Mouse (Mus musculus): Measurements from ENCODE around the gene Sh3bp5. TPM values are rescaled to one million over a fixed set of nuclear protein-coding genes. Genes with fewer than 3 reads are reported as not detected.

The Sh3bp5 gene
- polyA plus RNA-seq, 1 experiment from 2014 or later, result 29.7 TPM

DNA sequence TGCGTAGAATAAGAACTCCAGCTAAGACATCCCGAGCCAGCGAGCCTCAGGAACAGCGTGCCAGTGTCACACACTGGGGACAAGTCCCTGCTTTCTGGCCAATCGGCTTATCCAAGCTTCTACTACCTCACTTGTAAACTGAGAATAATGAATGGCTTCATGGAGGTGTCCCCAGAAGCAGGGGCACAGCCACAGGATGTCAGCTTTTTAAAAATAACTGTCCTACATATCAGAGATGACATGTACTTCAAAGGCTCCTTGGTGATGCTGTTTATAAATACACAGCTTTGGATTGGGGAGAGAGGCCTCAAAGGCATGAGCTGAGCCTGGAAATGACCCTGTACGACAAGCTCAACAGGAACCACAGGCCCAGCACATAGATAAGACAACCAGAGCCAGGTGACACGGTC lies 20.9 kb downstream of the Sh3bp5 start:
- ATAC-seq (no peak), DNase-seq (no peak)
- H3K9ac ChIP-seq (replicated peaks), result no peak overlapping the region
- peak overlapping the region; percentile 77 for H3K27ac ChIP-seq (ENCODE audit: low read depth)
- H3K4me1 ChIP-seq (ENCODE audit: insufficient read depth), result peaks cover 93% of the 10 kb centered on the region
- 61% methylated on average over 7 of the region's 7 CpGs for WGBS (ENCODE audit: insufficient replicate concordance)
- no peaks in the 10 kb centered on the region for H3K9me3 ChIP-seq (ENCODE audit: low read length)
- H3K27me3 ChIP-seq (ENCODE audit: insufficient read depth, low read length), result no peaks in the 10 kb centered on the region
- TF ChIP-seq CTCF (IDR thresholded peaks at IDR 0.05; ENCODE audit: low read depth) (no peak), EP300 (IDR thresholded peaks at IDR 0.05; ENCODE audit: low read depth) (no peak)
- H3K4me2 ChIP-seq (ENCODE audit: low read depth, low read length), result no peak overlapping the region
- no peak overlapping the region for H3K4me3 ChIP-seq (ENCODE audit: low read depth, low read length)
- H3K36me3 ChIP-seq (replicated peaks; ENCODE audit: insufficient read depth, low read length), result peaks cover 17% of the 10 kb centered on the region

DNA sequence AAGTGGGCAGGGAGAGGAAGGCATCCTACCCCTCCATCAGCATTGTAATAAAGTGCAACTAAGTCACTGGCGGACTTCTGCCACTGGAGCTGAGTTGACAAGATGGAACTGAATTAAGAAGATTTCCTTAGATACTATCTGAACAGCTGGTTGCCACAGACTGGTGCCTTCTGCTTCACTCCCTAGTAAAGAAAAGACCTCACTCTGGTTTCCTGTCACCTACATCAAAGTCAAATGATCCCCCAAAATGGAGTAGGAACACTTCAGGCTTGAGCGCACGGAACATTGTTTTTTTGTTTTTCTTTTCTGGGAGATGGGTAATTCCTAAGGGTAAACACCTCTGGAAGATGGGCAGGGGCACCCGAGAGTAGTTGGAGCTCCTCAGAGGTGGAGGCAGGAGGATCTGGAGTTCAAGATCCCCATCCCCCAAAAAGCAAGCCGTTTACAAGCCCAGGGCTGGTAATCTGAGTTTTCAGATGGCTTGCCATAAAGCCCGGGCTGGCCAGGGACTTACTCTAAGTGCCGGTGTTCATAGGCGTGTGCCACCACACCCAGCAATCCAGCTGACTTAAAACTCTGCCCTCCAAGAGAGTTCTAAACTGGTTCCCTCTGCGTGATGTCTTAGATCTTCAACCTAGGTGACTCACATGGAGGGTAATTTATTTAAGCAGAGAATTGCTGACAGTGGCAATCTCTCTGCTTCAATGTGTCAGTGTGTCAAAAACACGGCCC lies 21.5 kb downstream of the Sh3bp5 start:
- WGBS (ENCODE audit: insufficient replicate concordance), result 57% methylated on average over 10 of the region's 10 CpGs
- Histone ChIP-seq H3K4me3 (ENCODE audit: low read depth, low read length) (no peak overlapping the region), H3K27ac (ENCODE audit: low read depth) (peak overlapping the region; percentile 77), H3K27me3 (ENCODE audit: insufficient read depth, low read length) (no peaks in the 10 kb centered on the region), H3K9ac (replicated peaks) (no peak overlapping the region), H3K4me1 (ENCODE audit: insufficient read depth) (peaks cover 95% of the 10 kb centered on the region), H3K9me3 (ENCODE audit: low read length) (no peaks in the 10 kb centered on the region), H3K4me2 (ENCODE audit: low read depth, low read length) (peak overlapping the region; percentile 40), H3K36me3 (replicated peaks; ENCODE audit: insufficient read depth, low read length) (peaks cover 17% of the 10 kb centered on the region)
- DNase-seq (no peak), ATAC-seq (no peak)
- TF ChIP-seq CTCF (IDR thresholded peaks at IDR 0.05; ENCODE audit: low read depth) (no peak), EP300 (IDR thresholded peaks at IDR 0.05; ENCODE audit: low read depth) (no peak)

DNA sequence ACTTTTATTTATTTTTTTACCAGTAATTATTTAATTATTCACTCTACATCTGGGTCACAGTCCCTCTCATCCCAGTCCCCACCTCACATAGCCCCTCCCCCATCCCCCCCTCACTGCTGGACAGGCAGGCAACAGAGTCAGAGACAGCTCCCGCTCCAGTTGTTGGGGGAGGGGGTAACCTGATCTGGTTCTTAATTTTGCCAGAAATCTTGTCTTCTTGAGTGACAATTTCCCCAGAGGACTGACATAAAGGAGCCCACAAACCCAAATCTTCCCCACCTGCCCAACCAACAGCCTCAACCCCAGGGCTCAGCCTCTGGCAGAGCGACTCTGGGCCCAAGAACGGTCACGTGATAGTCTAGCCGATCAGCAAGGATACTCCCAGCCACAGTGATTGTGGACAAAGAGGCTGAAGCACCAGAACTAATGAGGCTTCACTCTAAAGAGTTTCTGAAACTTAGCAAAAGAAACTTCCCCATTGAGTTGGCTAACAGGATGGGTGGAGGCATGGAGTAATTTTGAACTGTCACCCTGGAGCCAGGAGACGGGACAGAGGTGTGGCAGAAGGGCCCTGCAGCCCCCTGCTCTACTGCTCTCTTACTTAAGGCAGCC lies 22.3 kb downstream of the Sh3bp5 start:
- ATAC-seq, result peak; percentile 25; the same call in 1 of the 2 replicates
- TF ChIP-seq CTCF (IDR thresholded peaks at IDR 0.05; ENCODE audit: low read depth) (no peak), EP300 (IDR thresholded peaks at IDR 0.05; ENCODE audit: low read depth) (no peak)
- Histone ChIP-seq H3K36me3 (replicated peaks; ENCODE audit: insufficient read depth, low read length) (peaks cover 17% of the 10 kb centered on the region), H3K4me3 (ENCODE audit: low read depth, low read length) (no peak overlapping the region), H3K4me1 (ENCODE audit: insufficient read depth) (peaks cover 95% of the 10 kb centered on the region), H3K4me2 (ENCODE audit: low read depth, low read length) (peak overlapping the region; percentile 40), H3K9me3 (ENCODE audit: low read length) (no peaks in the 10 kb centered on the region), H3K9ac (replicated peaks) (no peak overlapping the region), H3K27ac (ENCODE audit: low read depth) (peak overlapping the region; percentile 84), H3K27me3 (ENCODE audit: insufficient read depth, low read length) (no peaks in the 10 kb centered on the region)
- DNase-seq, result no peak
- 51% methylated on average over 6 of the region's 6 CpGs for WGBS (ENCODE audit: insufficient replicate concordance)

DNA sequence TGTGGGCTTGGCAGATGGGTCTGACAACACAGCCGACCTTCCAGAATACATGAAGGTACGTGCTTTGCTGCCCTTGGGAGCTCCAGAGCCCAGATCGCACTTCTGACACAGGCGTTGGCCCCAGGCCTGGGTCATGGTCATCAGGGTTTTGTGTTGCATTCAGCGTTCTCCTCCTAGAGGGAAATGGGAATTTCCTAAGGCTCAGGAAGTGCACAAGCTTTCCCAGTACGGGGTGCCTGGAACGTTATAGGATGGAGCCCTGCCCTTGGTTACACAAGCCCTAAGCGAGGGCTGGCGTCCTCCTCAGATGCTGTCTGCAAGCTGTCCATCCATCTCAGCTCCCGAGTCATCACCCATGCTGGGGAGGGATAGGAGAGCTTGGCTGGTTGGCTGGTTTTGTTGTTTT lies 23.2 kb downstream of the Sh3bp5 start:
- DNase-seq, result no peak
- Histone ChIP-seq H3K4me1 (ENCODE audit: insufficient read depth) (peaks cover 97% of the 10 kb centered on the region), H3K4me3 (ENCODE audit: low read depth, low read length) (no peak overlapping the region), H3K27me3 (ENCODE audit: insufficient read depth, low read length) (no peaks in the 10 kb centered on the region), H3K27ac (ENCODE audit: low read depth) (peak overlapping the region; percentile 84), H3K9ac (replicated peaks) (no peak overlapping the region), H3K36me3 (replicated peaks; ENCODE audit: insufficient read depth, low read length) (peaks cover 17% of the 10 kb centered on the region), H3K4me2 (ENCODE audit: low read depth, low read length) (0 out of 2 replicates have a peak overlapping the region, but pooled peaks have one; percentile 30), H3K9me3 (ENCODE audit: low read length) (no peaks in the 10 kb centered on the region)
- WGBS (ENCODE audit: insufficient replicate concordance), result 61% methylated on average over 10 of the region's 10 CpGs
- TF ChIP-seq EP300 (IDR thresholded peaks at IDR 0.05; ENCODE audit: low read depth) (no peak), CTCF (IDR thresholded peaks at IDR 0.05; ENCODE audit: low read depth) (no peak)
- ATAC-seq, result no peak

DNA sequence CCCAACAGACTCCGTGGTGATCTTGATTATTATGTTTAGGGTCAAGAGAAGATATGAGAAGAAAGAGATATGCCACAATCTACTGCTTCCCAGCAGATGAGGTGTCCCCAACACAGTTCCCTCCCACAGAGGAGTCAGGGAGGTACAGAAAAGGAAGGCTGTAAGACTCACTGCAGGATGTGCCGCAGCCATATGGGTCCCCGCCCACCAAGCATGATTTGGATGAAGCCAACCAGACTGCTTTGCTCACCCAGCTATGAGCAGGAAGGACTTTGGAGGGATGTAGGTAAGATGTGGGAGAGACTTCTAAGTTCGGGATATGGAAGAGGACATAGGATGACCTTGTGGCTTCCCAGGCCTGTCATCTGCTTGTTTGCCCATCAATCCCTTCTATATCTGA lies 25.1 kb downstream of the Sh3bp5 start:
- no peak for DNase-seq
- no peak for ATAC-seq
- Histone ChIP-seq H3K27me3 (ENCODE audit: insufficient read depth, low read length) (no peaks in the 10 kb centered on the region), H3K9me3 (ENCODE audit: low read length) (no peaks in the 10 kb centered on the region), H3K4me1 (ENCODE audit: insufficient read depth) (peaks cover 89% of the 10 kb centered on the region), H3K4me2 (ENCODE audit: low read depth, low read length) (no peak overlapping the region), H3K4me3 (ENCODE audit: low read depth, low read length) (no peak overlapping the region), H3K36me3 (replicated peaks; ENCODE audit: insufficient read depth, low read length) (peaks cover 24% of the 10 kb centered on the region), H3K27ac (ENCODE audit: low read depth) (peak overlapping the region; percentile 89), H3K9ac (replicated peaks) (no peak overlapping the region)
- WGBS (ENCODE audit: insufficient replicate concordance), result 52% methylated on average over 4 of the region's 4 CpGs
- TF ChIP-seq CTCF (IDR thresholded peaks at IDR 0.05; ENCODE audit: low read depth) (no peak), EP300 (IDR thresholded peaks at IDR 0.05; ENCODE audit: low read depth) (no peak)

DNA sequence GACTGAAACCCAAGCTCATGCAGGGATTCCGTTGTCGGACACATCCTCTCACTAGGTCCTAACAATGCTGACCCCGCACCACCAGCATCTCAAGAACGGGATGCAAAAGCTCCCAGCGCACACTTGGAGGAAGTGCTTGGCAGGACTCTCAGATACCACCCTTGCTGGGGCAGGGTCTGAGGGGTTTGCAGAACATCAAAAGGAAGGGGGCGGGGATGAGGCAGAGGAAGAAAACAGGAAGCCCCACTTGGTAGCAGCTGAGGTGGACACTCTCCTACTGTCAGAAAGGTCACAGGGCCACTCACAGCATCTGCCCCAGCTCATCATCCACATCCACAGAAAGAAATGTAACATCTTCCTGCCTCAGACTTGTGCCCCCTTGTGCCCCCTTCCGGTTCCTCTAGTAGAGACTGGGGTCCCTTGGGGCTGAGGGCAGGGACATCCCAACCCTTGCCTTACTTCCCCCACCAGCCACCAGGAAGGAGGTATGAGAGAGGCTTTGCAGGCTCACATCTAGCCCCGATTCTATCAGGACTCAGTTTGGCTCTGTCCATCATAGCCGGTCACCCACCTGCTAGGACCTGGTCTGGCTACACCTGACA lies 25.7 kb downstream of the Sh3bp5 start:
- peaks cover 26% of the 10 kb centered on the region for H3K36me3 ChIP-seq (replicated peaks; ENCODE audit: insufficient read depth, low read length)
- H3K4me1 ChIP-seq (ENCODE audit: insufficient read depth), result peaks cover 85% of the 10 kb centered on the region
- H3K4me2 ChIP-seq (ENCODE audit: low read depth, low read length), result 0 out of 2 replicates have a peak overlapping the region, but pooled peaks have one; percentile 13
- ATAC-seq, result no peak
- H3K9ac ChIP-seq (replicated peaks), result no peak overlapping the region
- TF ChIP-seq CTCF (IDR thresholded peaks at IDR 0.05; ENCODE audit: low read depth) (0 out of 2 replicates have a peak, but pooled peaks have one; percentile 12), EP300 (IDR thresholded peaks at IDR 0.05; ENCODE audit: low read depth) (no peak)
- H3K27ac ChIP-seq (ENCODE audit: low read depth), result peak overlapping the region; percentile 89
- WGBS (ENCODE audit: insufficient replicate concordance), result 49% methylated on average over 9 of the region's 9 CpGs
- no peaks in the 10 kb centered on the region for H3K27me3 ChIP-seq (ENCODE audit: insufficient read depth, low read length)
- no peak overlapping the region for H3K4me3 ChIP-seq (ENCODE audit: low read depth, low read length)
- no peaks in the 10 kb centered on the region for H3K9me3 ChIP-seq (ENCODE audit: low read length)
- DNase-seq, result no peak

Data from liver, postnatal 0 days (tissue).